Mouse (Mus musculus): Measurements from ENCODE around the gene Slc16a1.

- TF ChIP-seq EP300 (optimal IDR thresholded peaks at IDR 0.05) (no peak), CTCF (IDR thresholded peaks at IDR 0.05; ENCODE audit: low read depth) (no peak)
Measured at GRCm38 (mm10) chr3:104672041-104672440, 33.6 kb downstream of the Slc16a1 start.
